Mouse (Mus musculus): ENCODE results near the gene Ttc13.

Gene Ttc13

DNA sequence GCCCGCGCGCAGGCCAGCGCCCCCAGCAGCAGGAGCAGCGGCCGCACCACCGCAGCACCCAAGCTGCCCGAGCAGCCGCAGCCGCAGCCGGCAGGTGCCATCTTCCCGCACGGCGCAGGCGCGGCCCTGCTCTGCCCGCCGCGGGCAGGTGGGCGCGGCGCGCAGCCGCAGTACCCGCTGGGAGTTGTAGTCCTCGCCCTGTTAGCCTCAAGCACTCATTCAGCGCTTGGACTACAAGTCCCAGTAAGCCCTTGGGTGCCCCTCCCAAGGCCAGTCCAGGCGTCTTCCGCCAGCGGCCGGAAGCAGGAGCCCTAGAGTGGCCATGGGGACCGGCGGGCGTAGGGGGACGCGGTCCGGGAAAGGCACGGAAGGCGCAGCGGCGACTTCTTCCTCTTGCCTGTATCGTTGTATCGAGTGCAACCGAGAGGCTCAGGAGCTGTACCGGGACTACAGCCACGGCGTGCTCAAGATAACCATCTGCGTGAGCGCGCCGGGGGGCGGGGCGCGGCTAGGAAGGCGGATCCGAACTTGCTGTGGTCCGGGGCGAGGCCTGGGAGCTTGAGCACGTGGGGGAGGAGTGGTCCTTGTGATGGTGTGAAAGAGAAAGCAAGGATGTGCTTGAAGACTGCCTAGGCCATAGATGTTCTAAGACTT is at the start of gene Ttc13, which contains the start of gene Arv1:
Gene Ttc13, minus strand, starts transcription at position 122 of the 654 bp plus-strand sequence.
Gene Arv1, plus strand, starts transcription at position 278 of the 654 bp plus-strand sequence.
- DNase-seq (ENCODE audit: low read depth, low spot score): peak; percentile 98

DNA sequence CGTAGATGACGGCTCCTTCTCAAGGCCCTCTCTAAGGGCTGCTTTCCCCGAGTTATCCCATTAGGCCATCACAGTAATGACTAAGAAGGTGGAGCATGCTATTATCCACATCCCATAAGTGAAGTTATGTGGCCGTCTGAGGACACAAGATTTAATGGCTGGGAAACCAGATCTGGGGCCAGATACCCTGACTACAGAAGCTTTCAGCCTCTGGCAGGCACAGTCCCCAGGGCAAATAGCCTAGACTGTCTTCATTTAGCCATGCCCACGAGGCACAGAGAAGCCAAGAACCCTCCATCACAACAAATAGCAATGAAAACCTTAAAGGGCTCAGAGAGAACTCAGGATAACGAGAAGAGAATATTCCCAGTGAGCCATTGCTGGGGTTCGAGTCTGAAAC is 41.3 kb upstream of the Ttc13 start:
- no peak for DNase-seq (ENCODE audit: low read depth, low spot score)

DNA sequence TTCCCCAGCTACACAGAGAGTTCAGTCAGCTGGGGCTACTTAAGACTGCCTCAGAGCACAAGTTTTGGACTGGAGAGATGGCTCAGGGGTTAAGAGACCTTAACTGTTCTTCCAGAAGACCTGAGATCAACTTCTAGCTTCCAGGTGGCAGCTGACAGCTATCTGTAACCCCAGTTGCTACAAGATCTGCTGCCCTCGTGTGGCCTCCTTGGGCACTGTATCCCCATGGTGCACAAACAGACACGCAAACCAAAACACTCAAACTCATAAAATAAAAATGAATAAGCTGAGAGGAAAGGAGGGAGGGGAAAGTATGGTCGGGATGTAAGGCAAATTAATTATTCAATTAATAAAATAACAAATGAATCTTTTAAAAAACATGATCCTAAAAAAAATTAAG is 36.8 kb upstream of the Ttc13 start:
- no peak for DNase-seq (ENCODE audit: low read depth, low spot score)

DNA sequence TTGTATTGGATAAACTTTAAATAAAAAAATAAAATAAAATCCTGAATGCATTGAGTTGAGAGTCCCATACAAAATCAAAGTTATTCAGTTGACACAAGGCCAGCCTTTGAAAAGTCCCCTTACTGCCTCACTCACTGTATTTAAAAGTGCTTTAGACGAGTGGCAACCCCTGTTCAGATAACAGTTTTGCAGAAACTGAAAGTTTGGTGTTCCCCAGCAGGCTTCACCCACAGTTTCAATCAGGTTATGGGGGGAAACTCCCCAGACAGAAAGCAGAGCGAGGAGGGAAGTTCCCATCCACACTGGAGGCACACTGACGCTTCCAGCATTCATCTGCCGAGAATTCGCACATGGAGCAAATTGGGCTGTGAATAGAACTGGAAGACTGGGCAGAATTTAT is 34.8 kb upstream of the Ttc13 start:
- no peak for DNase-seq (ENCODE audit: low read depth, low spot score)

DNA sequence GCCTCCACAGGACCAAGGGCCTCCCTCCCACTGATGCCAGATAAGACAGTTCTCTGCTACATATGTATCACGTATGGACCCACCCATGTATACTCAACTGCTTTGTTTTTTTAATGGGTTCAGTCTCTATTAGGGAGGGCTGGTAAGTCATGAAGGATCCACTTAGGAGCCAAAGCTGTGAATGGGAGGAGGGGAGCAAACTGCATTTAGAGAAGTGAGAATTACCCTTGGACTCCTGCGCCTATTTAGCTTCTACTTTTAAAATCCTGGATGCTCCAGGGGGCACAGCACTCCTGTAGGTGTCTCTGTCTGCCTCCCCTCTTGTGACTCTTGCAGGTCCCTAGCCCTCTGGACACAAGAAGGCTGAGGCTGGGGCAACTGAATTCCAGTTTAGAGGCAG is 34.4 kb upstream of the Ttc13 start:
- no peak for DNase-seq (ENCODE audit: low read depth, low spot score)

DNA sequence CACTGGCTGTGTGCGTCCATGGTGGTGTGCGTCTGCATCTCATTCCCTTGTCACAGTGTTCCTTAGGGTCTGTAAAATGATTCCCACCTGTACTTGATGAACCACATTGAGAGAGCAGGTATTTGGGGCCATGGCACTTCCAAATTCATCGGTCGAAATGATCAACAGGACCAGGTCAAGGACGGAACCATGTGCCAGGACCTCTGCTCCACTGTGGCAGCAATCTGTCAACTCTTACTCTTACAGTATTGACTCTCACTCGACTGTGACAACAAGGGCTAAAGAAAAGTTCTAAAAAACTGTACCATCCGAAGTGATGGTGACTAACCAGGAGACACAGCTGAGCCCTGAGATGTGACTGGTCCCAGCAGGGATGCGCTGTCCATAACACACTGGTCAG is 33.7 kb upstream of the Ttc13 start:
- no peak for DNase-seq (ENCODE audit: low read depth, low spot score)

DNA sequence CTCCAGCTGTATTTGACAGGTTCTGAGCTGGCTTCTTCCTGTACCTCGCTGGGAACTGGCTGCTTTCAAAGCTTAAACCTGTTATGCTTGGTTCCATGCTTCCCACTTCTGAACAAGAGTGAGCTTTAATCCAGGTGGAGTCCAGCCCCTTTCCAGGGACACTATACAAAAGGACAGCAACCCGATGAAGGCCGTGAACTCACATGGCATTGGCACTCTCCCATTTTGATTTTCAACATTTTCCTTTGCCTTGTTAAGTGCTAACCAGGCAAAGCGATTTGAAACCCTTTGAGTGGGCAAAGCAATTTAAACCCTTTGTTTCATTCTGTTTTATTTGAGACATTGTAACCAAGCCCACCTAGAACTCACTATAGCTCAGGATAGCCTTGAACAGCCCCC is 33.0 kb upstream of the Ttc13 start:
- DNase-seq (ENCODE audit: low read depth, low spot score): no peak

DNA sequence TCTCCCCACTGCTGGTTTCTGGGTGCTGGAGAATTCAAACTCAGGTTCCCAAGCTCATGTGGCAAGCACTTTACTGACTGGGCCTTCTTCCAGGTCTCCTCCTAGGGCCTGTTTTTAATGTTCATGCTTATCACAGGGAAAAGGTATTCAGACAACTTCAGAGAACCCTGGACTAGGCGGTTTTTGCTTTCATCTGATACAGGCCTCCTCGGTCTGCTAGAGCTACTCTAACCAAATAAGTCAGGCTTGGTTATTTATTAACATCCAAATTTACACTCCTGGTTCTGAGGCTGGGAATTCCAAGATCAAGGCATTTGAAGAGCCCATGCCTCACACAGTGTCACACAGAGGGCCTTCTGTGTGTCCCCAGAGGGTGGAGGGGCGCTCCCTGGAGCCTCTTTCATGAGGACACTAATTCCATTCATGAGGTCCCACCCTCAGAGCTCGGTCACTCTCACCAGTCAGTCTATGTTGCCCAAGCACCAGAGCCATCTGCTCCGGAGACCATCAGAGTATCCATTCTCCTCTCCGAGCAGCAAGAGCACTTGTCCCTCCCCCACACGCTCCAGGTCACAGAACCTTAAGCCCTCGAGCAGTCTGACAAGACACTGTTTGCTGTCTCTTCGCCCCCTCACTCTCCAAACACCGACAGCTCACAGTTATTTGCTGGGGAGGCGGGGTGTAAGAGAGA is 32.5 kb upstream of the Ttc13 start:
- DNase-seq (ENCODE audit: low read depth, low spot score): peak; percentile 59

DNA sequence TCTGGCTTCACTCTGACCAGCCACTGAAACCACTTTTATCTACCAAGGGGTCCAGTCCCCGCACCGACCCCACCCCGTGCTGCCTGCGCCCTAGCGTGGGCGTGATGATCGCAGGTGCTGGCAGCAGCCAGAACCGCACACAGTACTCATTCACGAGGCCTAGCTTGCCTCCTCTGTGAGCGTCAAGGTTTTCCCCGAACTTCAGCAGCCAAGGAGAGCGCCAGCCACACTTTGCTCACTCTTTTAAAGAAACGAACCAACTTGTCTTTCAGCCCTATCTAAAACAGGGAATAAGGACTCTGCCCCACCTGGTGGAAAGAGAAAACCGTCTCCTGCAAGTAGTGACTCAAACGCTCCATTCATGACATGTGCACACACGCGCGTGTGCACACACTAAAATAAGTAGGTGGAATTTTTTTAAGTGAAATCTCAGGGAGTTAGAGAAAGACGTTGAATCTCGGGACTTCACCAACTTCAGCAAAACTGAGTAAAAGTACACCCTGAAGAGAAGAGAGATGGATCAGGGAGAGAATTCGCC is 30.6 kb upstream of the Ttc13 start:
- no peak for DNase-seq (ENCODE audit: low read depth, low spot score)

DNA sequence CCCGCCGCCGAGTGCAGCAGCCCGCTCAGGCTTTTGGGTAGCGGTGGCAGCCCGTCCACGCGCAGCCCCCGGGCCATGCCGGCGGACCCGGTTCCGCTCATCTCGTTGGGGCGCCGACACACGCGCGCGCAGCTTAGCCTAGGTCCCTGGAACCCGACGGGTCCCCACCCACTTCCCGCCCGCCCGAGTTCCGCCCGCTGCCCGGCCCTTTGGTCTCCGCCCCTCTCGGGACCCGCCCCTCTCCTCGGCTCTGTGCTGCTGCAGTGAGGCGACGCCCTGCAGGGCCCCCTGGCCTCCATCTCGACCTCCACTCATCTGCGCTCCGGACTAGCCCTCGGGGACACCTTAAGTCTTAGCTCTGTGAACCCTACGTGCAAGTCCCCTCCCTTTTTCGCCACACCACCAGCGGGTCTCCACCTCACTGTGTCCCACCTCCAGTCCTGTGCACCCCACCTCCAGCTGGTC is 30.0 kb upstream of the Ttc13 start, which contains the start of gene Fam89a:
Gene Fam89a, minus strand, starts transcription at position 124 of the 465 bp plus-strand sequence.
- DNase-seq (ENCODE audit: low read depth, low spot score): peak; percentile 64

DNA sequence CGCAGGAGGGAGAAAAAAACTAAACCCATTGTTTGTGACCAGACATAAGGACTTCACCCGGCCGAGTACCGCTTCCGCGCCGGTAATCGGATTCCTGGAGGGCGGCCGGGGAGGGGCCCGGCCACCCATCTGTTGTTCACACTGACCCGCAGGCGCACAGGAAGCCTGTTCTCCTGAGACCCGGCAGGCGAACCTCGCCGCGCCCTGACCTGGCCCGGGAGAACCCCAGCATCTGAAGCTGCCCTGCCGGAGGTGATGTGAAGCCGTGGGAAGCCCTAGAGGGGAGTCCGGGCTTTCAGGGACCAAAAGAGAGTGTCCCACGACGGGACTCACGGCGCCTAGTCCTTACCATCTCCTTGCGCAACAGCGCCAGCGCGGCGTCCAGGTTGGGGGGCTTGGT is 29.4 kb upstream of the Ttc13 start:
- DNase-seq (ENCODE audit: low read depth, low spot score): peak; percentile 29

DNA sequence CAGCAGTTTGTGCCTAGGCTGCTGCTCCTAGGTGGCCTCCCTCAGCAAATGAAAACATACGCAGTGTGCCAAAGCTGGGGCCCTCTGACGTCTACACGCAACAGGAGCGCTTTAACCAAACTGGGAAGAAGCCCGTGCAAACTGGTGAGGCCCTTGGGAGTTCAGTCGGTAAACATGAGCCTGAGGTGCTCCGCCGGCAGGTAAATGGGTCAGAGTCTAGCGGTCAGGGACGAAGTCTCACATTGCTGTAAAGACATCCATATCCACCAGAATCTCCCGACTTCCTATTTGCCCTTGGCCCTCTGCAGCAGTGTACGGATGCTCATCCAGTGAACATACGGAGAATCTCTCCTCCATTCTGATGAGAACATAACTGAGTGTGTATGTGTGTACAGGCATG is 24.9 kb upstream of the Ttc13 start:
- no peak for DNase-seq (ENCODE audit: low read depth, low spot score)

DNA sequence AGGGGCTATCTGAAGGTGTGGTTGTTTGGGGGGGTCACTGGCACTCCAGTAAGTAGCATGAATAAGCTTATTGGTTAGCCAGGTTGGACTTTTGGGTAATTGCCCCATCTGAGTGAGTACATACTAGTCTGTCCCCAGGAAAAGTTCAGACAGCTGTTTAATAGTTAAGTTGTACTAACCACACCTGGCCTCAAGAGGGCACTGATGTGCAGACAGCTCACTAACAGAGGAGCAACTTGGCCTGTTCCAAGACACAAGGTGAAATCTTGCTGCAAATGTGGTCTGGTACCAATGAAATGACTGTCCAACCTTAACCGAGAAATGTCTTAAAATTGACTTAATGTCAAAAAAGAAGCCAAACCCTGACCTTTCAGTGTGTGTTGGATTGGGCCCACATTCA is 17.5 kb upstream of the Ttc13 start:
- no peak for DNase-seq (ENCODE audit: low read depth, low spot score)

DNA sequence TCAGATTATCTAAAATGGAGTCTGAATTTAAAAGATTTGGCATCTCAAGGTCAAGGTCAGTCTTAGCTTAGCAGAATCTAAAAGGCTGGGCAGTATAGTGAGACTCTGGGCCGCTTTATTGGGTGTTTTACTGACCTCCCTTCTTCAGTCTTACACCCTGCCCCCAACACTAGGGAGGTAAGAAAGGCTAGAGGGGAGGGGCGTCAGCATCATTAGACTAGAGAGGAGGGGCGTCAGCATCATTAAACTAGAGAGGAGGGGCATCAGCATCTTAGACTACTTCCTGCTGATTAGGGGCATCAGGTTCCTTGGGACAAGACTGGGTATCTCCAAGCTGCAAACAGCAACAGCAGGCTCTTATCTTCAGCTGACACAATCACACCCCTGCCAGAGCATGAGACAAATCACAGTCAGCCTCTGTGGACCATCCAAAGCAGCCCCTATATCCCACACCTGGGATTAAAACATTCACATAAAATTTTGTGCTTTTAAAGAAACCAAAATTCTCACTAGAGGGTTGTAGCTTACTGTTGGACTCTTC is 13.7 kb upstream of the Ttc13 start:
- DNase-seq (ENCODE audit: low read depth, low spot score): no peak

DNA sequence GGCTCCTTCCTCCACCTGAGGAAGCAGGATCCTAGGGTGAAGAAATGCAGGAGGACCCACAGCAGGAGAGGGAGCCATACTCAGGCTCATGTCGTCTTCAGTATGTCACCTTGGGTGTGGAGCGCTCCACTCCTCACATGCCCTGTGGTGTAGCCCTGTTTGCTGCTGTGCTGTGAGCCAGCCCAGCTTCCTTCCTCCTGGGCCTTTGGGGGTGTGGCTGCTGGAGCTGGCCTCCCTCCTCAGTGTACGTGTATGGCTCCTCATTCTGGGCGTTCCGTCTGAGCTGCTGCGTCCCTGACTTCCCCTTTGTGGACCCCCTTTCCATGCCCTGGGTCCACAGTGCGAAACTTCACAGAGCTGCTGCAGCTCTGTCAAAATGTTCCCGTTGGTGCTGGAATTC is 11.0 kb upstream of the Ttc13 start:
- DNase-seq (ENCODE audit: low read depth, low spot score): no peak

DNA sequence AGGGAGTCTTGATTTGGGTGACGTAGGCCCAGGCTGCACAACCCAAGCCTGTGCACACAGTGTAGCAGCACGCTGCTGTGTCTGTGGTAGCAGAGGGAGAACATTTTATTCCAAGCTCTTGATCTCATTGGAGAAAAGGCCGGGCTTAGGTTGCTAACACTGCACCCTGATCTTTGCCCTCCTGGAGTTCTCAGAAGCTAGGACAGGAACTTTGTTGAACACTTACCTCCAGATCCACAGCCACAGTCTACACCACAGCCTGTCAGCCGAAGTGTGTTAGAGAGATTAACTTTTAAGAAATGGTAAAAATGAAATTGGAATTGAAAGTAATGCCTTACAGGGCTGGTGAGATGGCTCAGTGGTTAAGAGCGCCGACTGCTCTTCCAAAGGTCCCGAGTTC is 2.5 kb upstream of the Ttc13 start:
- no peak for DNase-seq (ENCODE audit: low read depth, low spot score)

DNA sequence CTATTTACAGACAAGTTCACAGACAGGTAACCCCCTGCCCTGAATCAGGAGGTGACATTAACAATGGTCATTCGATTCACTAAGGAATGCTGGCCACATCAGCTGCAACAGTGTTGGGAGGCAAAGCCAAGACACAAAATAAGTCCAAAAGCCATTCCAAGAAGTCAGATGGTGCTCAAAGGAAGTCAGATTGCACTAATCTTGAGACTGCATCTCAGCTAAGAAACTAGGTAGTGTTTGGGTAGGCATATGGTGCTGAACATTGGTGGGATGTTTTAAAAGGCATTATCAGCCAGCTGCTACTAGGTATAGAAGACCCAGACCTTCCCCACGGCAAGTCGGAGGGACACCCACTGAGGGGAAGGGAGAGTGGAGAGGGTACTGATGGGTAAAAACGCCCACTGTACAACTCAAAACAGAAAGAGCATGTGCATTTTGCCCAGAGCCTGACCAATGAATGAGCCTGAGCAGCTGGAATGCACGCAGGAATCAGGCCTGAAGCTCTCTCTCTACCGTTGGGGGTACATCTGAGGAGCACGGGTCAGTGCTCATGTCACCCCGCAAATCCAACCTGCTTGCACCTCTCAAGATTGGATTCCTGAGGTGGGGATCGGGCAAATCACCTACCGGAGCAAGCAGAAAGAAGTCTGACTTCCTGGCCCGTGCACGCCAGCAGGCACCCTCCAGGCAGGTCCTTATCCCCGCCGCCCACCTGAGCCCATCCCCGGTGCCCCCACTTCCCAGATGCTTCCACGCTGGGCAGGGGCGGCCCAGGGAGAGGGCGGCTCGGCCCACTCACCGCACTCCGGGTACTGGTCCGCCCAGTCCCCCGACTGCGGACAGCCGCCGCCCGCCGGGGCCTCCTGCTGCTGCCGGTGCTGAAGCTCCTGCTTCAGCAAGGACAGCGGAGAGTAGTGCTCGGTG is 583 bp downstream of the Ttc13 start:
- DNase-seq (ENCODE audit: low read depth, low spot score): no peak

DNA sequence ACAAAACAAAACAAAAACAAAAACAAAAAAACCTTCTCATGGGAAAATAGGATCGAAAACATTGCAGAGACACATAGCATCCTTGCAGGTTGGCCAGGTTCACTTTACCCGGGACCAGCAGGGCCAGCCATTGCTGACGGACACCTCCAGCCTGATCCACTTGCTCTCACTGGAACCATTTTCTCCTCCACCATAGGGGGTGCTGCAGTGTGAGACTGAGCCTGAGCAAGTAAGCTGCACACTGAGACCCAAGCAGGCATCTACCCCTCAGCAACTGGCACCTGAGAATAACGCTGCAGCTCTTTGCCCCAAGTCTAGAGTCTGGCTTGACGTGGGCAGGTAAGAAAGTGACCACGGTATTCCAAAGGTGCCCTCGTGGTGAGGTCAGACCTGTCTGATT is 1.6 kb downstream of the Ttc13 start:
- no peak for DNase-seq (ENCODE audit: low read depth, low spot score)

DNA sequence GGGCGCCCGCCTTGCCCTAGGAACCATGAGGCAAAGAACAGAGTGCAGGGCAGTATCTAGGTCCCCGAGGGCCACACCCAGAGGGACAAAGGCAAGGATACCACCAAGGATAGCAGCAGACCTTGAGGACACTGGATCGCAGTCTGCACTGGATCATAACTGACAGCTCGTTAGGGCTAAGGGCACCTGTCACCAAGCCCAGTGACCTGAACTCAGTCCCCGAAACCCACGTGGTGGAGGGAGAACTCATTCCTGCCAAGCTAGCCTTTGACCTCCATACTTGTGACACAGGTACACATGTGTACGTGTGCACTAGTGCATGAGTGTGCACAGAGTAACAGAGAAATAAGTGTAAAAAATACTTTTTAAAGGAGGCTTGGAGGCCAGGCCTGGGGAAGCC is 6.0 kb downstream of the Ttc13 start:
- DNase-seq (ENCODE audit: low read depth, low spot score): no peak

DNA sequence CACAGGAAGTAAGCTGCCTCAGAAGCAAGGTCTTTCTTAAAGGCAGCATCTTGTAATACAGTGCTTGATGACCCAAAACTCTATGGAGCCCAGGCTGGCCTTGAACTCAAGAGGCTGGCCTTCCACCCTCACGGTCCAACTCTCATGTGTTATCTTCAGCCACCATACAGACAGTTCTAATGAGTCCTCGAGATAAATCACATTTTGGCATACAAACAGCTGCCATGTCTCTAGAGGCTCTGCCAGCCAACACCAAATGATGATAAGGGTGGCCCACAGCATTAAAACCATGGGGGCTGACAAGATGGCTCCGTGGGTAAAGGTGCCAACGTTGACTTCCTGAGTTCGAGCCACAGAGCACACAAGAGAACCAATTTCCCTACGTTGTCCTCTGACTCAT is 8.6 kb downstream of the Ttc13 start:
- no peak for DNase-seq (ENCODE audit: low read depth, low spot score)

DNA sequence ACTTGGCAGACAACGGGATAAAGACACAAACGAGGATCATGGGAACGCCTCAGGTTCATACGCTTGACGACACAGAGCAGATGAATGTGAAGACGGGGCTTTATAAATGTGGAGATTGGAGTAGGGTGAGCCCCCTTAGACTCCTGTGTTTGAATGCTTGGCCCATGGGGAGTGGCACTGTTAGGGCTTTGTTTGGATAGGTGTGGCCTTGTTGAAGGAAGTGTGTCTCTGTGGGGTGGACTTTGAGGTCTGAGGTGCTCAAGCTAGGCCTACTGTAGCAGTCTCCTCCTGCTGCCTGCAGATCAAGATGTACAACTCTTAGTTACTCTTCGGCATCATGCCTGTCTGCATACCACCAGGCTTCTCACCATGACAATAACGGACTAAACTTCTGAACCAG is 16.0 kb downstream of the Ttc13 start:
- no peak for DNase-seq (ENCODE audit: low read depth, low spot score)

DNA sequence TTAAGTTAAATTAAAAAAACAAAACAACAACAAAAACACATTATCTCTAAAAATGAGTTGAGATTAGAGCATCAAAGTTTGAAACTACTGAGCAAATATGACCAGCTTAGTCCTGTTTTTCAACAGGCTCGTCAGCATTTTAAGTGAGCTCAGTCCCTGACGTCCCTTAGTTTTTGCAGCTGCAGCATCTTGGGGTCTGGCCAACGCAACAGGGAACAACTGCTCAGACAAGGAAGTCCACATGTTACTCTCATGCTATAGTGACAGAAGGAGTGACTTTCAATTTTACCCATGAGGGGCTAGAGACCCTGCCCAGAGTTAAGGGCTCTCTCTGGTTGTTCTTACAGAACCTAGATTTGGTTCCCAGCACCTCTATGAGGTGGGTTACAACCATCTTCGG is 17.4 kb downstream of the Ttc13 start:
- no peak for DNase-seq (ENCODE audit: low read depth, low spot score)

Data from mesoderm, embryonic 11.5 days (tissue).